Mouse (Mus musculus) B cell, adult 2 months (primary cell): ENCODE measurements around the gene Appl1.
"Not testable (repeated sequence)": the region's sequence is repeated elsewhere in the genome, so short reads cannot be mapped to it uniquely, and the experiment has no call there.

Source experiments
- DNase-seq, 2 experiments: peaks; one replicate each; pipeline ENCODE4 v3.0.0; 2022

Appl1 gene

DNA sequence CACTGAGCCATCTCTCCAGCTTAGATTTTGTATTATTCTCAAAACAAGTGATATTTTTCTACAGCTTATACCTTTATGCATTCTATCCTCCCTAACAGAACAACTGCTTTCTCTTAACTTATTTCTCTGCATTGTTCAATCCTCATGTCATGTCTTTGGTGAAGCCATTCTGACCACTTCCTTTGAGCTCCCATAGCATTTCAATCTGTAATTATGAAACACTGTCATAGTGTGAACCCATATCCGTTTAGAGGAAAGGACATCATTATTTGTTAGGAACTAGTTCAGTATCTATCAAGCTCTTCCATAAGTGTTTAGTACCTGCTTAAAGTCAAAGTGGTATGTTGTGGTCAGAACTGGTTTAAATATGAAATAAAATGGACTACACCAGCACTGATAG, 10.5 kb downstream of the Appl1 start:
- no peak for DNase-seq

DNA sequence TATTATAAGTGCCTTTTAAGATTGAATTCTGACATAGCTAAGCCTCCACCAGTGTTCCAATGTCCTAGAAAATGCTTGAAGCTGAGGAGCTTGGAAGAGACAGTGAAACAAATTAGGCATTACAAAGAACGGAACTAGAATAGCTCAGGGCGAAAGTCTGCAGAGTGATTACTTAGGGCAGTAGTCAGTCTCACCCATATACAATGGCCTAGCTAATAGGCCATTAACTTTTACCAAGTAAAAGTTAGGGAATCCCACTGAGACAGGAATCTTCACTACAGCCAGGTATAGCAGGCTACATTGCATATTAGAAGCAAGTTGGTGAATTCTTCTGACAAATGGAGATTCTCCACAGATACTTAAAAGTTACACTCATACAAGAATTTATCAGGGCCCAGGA, 14.9 kb downstream of the Appl1 start:
- not testable (repeated sequence) for DNase-seq

DNA sequence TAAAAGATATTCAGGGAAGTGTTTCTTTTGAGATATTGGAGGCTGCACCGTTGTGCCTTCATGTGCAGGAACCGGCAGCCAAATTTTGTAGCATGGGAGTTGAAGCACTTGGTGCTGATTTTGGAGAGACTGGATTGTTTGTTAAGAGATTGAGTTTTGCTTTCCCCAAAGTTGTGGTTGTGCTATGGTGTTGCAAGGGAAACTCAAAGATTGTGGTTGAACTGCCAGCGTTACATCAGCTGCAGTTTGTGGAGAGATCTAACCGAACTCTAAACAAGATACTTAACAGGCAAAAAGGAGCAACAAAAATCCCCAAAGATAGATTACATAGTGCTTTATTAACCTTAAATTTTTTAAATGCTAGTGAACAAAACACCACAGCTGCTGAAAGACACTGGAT, 35.5 kb downstream of the Appl1 start:
- no peak for DNase-seq

DNA sequence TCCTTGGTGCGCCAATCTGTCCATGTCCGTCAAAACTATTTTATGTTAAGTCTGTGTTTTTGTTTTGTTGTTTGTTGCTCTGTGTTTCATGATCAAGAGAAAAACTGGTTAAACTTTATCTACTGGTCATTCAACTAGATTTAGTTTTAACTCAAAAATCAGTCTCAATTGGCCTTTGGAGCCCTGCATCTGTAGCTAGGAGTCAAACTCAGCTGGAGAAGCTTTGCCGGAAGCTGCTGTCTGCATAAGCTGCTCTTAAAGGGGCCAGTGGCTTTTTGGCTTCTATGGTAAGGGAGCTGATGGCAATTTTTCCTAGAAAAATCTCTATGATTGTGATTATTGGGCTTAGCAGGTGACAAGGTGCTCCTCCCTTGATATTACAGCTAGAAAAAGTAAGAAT, 36.1 kb downstream of the Appl1 start:
- DNase-seq = no peak

DNA sequence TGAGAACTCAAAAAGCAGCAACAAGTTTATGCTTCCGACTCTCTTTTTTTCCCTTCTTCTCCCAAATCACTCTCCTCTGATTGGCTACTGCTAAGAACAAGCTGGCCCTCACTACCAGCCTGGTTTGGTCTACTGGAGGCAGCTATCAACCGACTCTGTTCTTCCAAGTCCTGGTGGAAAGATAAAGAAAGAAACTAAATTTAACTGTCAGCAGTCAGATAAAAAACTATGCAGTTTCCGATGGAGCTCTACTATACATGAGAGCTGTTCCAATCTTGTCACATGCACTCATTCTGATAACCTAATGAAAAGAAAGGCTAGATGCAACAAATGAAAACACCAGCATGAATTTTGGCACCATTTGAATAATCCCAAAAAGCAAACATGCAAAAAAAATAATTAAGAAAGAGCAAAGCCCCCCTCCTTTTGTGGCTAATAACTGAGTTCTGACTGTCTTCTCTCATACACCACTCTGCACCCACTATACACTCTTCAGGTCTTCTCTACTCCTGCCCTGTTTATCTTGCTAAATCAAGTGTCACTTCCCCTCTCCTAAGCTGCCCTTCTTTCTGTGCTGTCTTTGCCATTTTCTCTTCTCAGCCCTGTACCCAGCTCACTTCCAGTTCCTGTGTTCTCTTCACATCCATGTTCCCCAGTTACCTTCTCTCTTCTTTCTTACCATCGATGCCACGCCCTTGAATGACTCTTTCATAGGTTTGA, 47.2 kb downstream of the Appl1 start:
- no peak for DNase-seq

DNA sequence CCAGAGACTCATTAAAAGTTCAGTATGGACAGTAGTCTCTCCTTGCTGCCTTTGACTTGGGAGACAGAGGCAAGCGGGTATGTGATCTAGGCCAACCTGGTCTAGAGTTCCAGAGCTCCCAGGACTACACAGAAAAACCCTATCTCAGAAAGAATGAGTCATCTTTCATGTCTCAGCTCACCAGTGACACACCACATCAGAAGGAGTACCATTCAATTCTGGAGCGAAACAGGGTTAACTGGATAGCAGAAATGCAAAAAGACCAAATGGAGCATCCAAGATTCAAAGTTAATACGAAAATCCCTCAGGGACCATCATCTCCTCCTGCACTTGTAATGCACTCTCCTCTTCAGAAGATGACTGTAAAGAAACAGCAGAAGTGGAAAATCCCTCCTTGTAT, 51.7 kb downstream of the Appl1 start:
- no peak for DNase-seq

DNA sequence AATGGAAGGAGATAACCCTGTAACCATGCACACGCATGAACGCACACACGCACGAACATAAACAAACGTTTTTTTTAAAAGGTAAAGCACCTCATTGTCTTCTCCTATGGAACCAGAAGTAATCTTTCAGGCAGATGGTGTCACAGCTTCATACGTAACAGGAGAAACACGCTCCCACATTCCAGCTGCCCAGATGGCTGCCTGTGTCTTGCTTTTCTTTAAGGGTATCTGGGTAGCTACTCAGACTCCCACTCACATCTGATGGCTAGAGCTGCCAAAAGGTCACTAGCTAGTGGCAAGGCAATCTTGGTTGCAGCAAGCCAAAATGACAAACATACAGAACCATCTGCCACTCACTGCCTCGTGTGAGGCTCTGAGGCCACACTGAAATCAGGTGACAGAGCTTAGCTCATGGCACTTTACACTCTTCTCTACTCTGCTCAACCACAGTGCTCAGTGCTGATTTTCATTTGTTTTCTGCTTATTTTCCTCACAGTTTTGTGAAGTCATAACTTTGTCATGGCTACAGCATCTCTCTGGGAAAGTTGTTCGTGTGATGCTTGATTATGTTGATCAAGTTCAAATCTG, 57.3 kb downstream of the Appl1 start:
- no peak for DNase-seq

DNA sequence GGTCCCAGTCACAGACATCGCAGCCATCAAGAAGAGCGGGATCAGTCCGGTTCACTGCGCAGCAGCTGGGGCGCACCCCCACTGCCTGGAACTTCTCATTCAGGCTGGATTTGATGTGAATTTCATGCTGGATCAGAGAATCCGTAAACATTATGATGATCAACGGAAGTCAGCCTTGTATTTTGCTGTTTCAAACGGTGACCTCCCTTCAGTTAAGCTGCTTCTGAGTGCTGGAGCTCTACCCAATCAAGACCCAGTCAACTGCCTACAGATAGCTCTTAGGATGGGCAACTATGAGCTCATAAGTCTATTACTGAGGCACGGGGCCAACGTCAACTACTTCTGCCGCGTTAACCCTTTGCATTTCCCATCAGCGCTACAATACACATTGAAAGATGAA, 59.2 kb downstream of the Appl1 start:
- no peak for DNase-seq

DNA sequence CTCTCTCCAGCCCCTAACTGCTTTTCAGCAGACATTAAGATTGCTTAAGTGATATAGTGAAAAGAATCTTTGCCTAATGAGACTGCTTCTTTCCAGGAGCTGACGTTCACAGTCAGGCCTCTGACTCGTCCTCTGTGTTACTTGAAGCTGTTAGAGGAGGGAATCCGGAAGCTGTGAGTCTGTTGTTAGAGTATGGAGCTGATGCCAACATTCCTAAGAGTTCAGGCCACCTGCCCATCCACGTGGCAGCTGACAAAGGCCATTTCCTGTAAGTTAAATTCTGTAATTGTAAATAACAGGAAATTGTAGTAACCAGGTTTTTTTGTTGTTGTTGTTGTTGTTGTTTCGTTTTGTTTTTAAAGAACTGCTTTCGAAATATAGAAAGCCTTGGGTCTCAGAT, 59.8 kb downstream of the Appl1 start:
- DNase-seq = no peak

DNA sequence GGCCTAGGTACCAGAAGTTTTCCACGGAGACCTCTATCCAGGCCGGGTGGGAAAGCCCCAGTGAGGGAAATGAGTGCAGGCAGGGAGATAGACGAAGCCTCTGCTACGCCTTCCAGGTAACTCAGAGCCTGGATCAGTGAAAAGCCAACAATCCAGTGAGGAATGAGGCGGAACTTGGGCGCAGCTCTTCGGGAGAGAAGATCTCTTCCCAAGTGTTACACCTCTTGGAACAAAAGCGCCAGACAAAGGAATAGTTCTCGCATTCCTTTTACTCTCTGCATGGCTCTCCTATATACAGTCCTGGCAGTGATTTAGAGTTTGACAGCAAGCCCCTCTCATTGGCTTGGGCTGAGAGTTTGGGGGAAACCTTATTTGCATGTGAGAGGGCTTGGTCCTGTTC, 60.6 kb downstream of the Appl1 start:
- DNase-seq = not testable (repeated sequence)

DNA sequence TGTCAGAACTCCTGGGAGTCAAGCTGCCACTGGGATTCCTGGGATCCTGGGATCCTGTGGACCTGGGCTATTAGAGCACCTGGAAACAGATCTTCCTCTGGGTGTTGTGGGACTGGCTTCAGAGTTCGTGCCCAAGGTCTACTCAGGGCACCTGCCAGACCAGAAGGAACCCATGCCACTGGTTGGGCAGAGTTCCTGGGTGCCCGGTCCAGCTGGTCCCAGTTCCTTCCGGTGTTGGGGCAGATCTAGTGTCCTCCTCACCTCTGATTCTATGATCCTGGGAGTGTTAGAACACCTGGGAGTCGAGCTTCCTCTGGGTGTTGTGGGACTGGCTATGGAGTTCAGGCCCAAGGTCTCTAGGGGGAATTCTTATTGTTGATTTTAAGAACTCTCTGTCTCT, 63.6 kb downstream of the Appl1 start:
- no peak for DNase-seq

DNA sequence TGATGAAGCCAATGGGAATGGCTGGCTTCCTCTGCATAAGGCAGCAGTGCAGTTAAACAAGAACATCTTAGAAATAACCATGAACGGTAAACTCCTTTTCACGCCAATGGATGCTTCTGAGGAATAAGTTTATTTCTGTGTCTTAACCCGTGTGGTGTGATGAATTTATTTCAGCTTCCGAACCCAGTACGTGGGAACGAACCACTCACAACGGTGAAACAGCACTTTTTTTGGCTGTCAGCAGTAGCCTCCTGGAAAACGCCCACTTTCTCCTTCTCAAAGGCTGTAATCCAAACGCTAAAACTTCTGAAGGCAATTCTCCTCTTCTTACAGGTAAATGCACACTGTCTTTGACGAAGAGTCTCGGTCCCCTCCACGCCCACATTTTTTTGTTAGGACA, 70.1 kb downstream of the Appl1 start:
- DNase-seq = no peak

DNA sequence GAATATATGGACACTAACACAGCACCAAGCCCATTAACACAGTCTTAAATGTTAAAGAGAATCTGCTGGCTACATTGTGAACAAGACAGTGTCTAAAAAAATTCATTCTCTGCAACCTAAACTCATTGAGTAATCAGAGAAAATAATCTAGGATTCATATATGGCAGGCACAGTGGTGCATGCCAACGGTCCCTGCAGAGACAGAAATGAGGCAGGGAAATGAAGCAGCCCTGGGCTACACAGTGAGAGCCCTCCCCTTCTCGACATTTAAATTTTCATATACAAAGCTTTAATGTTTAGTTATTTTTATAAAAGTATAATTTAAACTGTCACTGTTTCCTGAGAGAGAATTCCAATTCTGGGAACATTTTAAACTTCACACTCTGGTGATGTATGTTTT, 71.5 kb downstream of the Appl1 start:
- DNase-seq = no peak

DNA sequence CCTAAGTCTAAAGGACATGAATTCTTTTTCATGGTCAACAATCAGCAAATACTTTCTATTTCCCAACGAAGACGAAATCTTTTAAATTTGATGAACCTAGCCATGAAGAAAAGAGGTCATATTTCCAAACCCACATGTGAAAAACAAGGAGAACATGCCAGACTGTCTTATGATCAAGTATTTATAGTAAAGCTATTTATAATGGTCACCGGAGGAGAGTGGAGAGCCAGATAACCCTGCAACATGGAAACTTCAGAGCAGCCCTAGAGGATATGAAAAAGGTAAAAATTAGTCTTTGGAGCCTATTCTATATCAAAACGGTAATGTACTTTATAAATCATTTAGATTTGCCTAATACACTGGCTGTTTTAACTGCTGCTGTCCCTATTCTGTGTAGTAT, 76.6 kb downstream of the Appl1 start, which contains the start of gene Asb14:
Asb14 (plus strand) TSS at position 166 of the 400 bp plus-strand sequence.
- no peak for DNase-seq

DNA sequence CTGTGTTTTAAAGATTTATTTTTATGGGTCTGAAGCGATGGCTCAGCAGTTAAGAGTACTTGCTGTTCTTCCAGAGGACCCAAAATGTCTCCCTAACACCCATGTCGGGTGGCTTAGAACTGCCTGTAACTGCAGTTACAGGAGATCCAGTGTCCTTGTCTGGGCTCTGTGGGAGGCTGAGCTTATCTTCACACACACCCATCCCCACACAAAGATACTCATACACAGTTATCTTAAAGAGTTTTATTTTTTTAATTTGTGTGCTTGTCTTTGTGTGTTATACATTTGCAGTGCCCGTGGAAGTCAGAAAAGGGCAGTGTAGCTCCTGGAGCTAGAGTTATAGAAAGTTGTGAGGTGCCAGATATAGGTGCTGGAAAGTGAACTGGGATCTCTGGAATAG, 80.3 kb downstream of the Appl1 start:
- DNase-seq = no peak

DNA sequence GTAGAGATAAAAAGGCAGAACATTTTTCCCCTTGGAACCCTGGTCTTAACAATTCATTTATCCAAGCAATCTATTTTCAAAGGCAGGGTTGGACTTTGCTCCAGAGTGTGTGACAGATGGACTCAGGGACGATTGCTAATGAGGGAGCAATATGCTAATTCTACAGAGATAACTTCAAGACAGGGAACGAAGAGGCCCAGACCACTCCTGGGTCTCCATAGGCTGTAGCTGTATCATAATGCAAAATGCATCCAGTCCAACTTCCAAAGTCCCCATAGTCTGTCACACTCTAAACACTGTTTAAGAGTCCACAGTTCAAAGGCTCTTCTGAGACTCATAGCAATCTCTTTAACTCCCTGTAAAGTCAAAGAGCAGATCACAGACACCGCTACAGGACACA, 83.8 kb downstream of the Appl1 start:
- DNase-seq = no peak

DNA sequence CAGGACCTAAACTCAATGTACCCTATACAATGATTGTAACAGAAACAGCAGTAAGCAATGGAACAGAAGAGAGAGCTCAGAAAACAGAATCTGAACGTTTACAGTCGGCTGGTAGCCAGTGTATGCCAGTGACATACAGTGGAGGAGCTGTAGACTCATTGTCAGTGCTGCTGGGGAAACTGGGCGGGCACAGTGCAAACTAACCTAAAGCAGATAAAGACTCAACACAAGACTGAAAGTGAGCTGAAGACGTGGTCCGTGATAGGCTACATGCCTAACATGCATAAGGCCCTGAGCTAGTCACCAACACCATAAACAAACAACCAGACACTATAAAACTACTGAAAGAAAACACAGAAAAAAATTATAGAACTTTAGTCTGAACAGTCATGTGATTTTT, 89.3 kb downstream of the Appl1 start:
- no peak for DNase-seq

DNA sequence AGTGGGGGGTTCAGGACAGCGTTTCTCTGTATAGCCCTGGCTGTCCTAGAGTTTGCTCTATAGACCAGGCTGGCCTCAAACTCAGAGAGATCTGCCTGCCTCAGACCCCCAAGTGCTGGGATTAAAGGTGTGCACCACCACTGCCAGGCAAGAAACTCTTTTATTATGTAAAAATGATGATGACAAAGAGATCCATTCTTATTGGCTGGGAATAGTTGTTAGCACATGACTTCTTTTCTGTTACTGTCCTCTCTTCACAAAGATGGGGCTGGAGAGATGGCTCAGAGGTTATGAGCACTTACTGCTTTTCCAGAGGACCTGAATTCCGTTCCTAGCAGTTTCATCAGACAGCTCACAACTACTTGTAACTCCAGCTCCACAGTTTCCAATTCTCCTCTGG, 91.1 kb downstream of the Appl1 start:
- no peak for DNase-seq

DNA sequence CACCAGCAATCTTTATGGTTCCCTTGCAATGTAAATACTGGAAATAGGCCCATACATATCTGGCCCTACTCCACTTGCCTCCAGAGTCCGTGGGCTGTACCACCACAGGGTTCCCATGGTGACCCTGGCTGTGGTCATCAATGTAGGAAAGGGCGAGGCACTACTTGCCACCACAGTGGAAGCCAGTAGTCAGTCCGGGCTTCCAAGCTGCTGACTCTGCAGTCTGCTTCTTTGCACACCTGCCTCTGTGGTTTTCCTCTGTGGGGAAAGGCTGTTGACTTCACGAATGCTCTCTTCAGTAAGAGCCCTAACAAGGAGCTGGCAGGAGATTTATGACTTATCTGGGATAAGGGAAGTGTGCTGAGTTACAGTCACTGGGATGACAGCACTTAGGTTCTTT, 92.3 kb downstream of the Appl1 start:
- no peak for DNase-seq
